Mouse (Mus musculus): ENCODE data around the gene Naa16.

Naa16 gene

GRCm38 (mm10) chr14:79298314-79298992, 92.1 kb downstream of the Naa16 start:
- no peak for DNase-seq (ENCODE audit: extremely low spot score)

DNA sequence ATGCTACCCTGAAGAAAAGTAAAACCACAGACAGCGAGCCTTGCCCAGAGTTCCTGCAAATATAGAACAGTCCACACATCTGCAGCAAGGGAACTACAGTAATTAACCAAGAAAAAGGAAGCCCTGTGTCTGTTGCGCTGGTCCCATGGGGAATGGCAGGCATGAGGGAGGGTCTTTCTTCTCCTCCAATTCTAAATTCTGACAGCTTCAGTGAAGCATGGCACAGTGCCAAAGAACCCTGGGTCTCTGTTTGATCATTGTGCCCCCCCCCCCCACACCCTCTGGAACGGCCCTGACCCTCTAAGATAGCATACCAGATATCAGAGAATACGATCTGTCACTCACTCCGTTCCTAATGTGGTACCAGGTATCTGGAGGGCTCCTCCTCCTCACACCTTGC, 93.7 kb downstream of the Naa16 start:
- DNase-seq (ENCODE audit: extremely low spot score): no peak

DNA sequence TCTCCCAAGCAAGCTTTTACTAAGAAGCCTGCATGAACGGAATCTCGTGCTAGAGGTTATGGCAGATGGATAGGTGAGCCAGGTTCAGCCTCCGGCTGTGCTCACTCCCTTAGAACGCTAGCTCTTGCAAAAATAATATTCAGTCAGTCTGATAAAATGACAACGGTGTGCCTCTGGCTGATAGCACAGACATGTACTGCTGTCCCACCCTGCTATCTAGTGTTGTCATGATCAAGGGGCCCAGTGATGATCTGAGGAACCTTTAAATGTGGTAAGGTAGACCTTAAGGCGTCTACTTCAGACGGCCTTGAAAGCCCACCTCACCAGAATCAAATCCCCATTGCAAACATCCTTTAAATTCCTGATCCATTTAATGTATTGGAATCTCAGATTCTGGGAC, 94.4 kb downstream of the Naa16 start:
- no peak for DNase-seq (ENCODE audit: extremely low spot score)

DNA sequence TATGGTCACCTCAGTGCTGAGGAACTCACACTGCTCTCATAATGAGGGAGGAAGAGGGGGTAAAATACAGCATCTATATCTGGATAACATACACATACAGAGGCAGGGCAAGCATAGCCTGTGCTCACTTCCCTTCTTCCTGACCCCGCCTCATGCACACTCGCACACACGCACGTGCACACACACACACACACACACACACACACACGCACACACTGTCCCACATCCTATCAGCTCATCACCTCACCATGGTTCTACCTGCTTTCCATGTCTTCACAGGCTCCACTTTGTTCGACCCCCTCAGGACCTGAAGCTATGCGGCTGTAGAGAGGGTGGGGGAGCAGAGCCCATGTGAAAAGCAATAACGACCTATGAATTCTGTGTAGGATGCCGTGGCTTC, 95.0 kb downstream of the Naa16 start:
- no peak for DNase-seq (ENCODE audit: extremely low spot score)

DNA sequence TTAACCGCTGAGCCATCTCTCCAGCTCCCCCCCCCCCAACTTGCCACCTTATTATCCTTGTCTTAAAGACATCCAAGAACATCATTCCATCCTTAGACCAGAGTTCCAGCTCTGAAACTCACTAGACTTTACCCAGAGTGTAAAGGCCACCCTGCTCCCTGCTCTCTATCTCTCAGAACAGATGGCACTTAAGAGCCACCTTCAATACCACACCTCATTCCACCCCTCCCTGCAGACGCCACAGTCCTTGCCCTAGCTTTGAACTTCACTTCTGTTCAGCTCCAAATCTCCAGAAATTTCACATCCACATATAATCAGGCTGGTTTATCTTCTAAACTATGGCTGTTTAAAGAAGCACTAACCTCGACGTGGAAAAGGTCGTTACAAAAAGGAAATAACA, 95.6 kb downstream of the Naa16 start:
- no peak for DNase-seq (ENCODE audit: extremely low spot score)

DNA sequence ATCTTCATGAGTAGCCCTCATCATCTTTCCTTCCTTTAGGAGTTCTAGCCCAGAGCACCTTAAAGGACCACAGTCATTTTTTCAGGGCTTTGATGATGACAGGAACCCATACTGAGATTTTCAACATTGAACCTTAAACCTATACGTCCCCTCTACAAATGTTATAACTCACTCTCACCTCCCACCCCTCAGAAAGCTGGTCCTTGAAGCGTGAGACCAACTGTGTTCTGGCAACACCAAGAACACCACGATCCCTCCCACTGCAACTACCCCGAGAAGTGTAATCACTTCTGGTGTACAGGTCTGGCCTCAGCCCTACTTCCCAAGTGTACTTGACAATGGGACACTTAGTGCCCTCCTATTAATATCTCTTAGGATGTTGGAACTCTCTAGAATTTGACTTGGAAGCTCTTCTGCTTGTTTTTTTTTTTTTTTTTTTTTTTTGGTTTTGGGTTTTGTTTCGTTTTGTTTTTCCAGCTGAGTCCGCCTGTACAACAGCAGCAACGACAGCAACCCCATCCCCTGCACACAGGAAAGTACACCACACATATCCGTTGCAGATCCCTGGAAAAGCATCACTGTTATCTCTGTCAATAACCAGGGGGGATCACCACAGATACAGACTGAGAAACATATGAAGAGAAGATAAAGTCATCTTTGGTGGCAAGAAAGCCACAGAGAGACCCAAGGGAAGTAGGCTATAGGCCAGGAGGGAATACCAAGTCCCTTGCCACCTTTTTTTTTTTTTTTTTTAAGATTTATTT, 96.3 kb downstream of the Naa16 start:
- no peak for DNase-seq (ENCODE audit: extremely low spot score)

- DNase-seq (ENCODE audit: extremely low spot score): no peak
These were observed 97.3 kb downstream of the Naa16 start for GRCm38 (mm10) chr14:79293119-79293780.

DNA sequence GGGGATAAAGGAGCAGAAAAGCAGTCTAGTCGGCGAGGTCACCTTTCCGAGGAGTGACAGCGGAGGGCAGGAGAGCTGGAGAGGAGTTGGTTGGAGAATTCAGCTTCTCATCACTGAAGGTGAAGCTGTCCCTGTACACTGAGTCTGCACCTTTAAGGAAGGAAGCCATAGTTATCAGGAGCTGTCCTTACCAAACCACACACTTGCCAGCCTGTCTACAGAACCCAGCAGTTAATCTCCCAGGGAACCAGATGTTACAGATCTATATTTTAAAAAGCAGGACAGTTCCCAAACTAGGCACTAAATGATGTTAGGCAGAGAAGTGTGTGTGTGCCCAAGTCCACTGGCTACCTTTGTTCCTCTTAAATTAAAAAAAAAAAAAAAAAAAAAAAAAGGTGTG, 98.9 kb downstream of the Naa16 start:
- no peak for DNase-seq (ENCODE audit: extremely low spot score)

GRCm38 (mm10) chr14:79290683-79291425, 99.7 kb downstream of the Naa16 start:
- DNase-seq (ENCODE audit: extremely low spot score): no peak

DNA sequence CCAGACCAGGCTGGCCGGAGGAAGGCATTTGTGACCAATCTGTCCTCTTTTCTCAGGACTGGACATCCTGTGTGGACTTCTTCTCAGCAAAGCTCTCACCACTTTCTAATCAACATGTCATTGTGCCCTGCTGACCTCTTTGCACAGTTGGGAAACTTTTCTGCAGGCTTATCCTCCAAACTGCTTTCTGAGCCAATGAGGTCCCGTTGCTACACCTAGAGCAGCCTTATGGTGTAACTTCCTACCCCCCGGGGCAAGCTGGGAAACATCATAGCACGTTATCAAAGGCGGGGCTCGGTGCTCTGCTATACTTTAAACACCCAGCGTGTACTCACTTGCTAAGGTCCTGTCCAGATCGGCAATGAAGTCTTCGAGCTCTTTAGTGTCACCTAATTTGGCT, 100.7 kb downstream of the Naa16 start:
- DNase-seq (ENCODE audit: extremely low spot score): no peak

GRCm38 (mm10) chr14:79288280-79288679, 102.3 kb downstream of the Naa16 start:
- no peak for DNase-seq (ENCODE audit: extremely low spot score)

- no peak for DNase-seq (ENCODE audit: extremely low spot score)
These were observed 103.2 kb downstream of the Naa16 start for GRCm38 (mm10) chr14:79287251-79287863.

DNA sequence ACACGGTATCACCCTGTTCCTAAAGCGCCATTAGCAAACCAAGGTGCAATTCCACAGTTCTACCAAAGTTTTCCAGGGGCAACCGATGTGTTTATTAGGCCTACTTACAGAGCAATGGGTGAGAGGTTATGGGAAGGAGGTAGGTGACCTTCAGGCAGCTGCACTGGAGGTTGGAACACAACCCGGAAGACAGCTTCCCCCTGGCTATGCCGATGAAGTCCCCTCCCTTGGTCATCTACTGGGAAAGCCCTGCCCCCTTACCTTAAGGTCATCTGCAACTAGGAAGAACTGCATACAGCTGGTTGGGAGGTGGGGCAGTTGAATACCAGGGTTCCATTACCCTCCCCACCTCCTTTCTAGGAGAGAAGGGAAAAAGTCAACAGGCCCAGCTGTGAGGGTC, 105.0 kb downstream of the Naa16 start:
- no peak for DNase-seq (ENCODE audit: extremely low spot score)

DNA sequence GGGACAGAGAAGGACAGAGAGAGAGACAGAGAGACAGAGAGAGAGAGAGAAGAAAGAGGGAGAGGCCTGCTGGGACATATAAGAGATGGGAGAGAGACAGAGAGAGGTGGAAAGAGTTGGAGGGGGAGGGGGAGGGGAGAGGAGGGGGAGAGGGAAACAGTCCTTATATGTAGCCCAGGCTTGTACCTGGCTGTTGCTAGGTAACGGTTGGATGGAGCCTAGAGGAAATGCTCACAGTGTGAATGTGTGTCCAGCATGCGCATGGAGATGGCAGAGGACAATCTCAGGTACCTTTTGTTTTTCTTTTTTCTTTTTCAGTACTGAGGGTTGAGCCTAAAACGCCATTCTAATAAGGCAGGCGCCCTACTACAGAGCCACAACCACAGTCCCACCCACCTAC, 106.0 kb downstream of the Naa16 start:
- no peak for DNase-seq (ENCODE audit: extremely low spot score)

DNA sequence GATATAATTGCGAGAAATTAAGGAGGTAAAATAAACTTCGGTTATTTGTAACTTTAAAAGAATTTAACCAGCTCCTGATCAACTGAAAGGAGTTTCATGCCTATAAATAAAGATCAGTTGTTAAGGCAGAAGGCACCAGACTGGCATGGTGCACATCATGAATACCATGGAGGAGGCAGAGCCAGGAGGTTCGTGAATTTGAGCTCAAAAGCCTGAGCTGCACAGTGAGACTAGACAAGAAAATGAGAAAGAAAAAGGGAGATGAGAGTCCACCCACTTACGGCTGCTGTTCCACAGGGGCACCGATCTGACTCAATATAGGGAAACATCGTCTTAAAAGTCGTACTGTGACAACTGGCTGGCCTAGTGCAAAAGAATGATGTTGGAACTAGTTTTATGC, 106.6 kb downstream of the Naa16 start:
- no peak for DNase-seq (ENCODE audit: extremely low spot score)

GRCm38 (mm10) chr14:79281894-79282553, 108.6 kb downstream of the Naa16 start:
- no peak for DNase-seq (ENCODE audit: extremely low spot score)

DNA sequence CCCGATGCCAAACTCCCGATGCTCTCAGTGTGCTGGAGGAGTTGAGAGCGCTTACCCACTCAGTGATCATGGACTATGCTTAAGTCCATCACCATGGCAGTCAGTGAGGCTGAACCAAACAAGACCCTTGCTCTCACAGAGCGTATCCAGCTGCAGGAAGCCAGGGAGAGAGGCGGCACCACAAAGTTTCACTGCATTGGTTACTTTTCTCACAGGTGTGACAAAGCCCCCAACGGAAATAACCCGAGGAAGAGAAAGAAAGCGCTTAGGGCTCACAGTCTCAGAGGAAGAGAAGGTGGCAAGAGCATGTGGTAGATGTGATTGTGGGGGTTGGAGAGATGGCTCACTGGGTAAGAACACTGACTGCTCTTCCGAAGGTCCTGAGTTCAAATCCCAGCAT, 110.1 kb downstream of the Naa16 start:
- DNase-seq (ENCODE audit: extremely low spot score): no peak

DNA sequence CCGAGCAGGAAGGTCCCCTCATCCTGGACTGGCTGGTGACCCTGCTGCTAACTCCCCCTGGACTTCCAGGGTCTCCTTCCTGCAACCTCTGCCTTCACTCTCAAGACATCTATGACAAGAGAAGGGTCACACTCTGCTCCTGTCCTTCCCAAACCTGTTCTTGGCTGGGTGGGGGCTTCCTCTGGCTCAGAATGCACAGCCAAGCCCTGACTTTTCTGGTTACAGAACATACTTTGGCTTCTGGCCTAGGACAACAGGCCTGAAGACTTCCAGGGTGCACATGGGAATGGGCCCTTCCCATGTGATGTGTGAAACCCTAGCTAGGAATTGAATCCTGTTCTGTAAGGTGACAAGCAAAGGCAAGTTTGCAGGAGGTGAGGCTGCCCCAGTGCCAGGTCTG, 111.1 kb downstream of the Naa16 start:
- DNase-seq (ENCODE audit: extremely low spot score): no peak

GRCm38 (mm10) chr14:79278927-79279326, 111.7 kb downstream of the Naa16 start:
- DNase-seq (ENCODE audit: extremely low spot score): no peak

- no peak for DNase-seq (ENCODE audit: extremely low spot score)
These were observed 112.7 kb downstream of the Naa16 start for GRCm38 (mm10) chr14:79277922-79278321.

DNA sequence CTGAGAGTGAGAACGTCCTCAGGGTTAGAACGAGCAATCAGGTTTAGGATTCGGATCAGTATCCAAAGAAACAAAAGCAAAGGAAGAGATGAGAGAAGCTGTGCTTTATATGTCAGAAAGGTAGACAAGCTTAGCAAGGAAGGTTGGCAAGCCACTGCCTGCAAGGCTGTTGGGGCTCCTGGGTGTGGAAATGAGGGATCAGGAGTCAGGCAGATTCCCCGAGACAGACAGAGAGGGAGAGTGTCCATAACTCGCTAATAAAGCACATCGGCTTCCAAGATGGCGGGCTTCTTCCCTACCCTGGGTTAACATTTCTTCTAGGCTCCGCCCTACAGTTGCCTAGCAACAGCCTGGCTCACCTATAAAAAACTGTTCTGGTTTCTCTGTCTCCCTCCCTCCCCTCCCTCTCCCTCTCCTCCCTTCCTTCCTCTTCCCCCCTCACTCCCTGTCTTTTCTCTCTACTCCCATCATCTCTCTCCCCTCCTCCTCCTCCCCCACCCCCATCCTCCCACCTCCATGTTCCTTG, 114.6 kb downstream of the Naa16 start:
- no peak for DNase-seq (ENCODE audit: extremely low spot score)

Measured in embryo, embryonic 9.5 days (tissue).